Mouse (Mus musculus): ENCODE data around the gene Rora. TPM values are rescaled to one million over a fixed set of nuclear protein-coding genes. Genes with fewer than 3 reads are reported as not detected.

Gene Rora
- total and polyA plus RNA-seq, 2 experiments: 11.3 to 30.8 TPM

DNA sequence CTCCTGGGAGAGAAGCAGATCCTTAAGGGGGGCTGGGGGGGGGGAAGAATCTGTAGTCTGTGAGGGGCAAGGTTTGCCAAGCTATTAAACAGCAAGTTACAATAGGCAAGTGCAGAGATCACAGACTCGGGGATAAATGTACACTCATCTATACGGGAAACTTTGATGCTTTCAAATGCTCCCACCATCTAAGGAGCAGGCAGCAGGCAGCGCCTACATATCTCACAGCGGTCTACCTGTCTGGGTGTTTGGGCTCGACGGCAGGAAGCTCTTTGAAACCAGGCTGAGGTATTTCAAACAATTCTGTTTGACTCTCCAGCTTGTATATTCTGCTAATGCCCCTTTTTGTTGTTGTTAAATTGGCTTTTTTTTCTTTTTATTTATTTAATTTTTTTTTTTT, 457.1 kb downstream of the Rora start:
- WGBS: 38% methylated on average over 6 of the region's 6 CpGs
- peak overlapping the region; percentile 74 for H3K27ac ChIP-seq (replicated peaks; ENCODE audit: insufficient read depth, low read depth, low read length)

DNA sequence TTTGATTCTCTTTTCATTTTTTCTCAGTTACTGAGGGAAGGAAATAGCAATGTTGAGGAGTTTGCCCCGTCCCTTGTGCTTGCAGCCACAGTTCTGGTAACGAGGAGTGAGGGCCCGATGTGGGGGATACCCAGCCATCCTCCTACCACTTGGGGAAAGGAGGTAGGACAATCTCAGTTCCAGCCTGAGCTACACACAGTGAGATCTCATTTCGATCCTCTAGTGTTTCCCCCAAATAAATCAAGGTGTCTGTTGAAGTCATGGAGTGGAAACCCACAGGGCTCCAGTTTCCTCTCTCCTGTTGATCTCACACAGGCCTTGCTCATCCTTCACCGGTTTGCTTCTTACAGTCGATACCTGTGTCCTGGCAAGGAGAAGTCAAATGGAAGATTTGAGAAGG, 458.0 kb downstream of the Rora start:
- Histone ChIP-seq H3K4me1 (ENCODE audit: control insufficient read depth, insufficient read depth, low read length) (peaks cover 10% of the 10 kb centered on the region), H3K79me2 (ENCODE audit: control insufficient read depth, insufficient read depth, low read length) (no peaks in the 10 kb centered on the region)

More for the DNA sequence above, 457.1 kb downstream of the Rora start:
- peaks cover 13% of the 10 kb centered on the region for H3K4me1 ChIP-seq (ENCODE audit: control insufficient read depth, insufficient read depth, low read length)
- peak overlapping the region; percentile 55 for H3K9ac ChIP-seq (ENCODE audit: low read depth, low read length)
- no peaks in the 10 kb centered on the region for H3K27me3 ChIP-seq (ENCODE audit: control insufficient read depth, insufficient read depth, low read length)
- no peak overlapping the region for H3K4me3 ChIP-seq (ENCODE audit: insufficient read depth, low read depth, low read length)
- no peaks in the 10 kb centered on the region for H3K79me2 ChIP-seq (ENCODE audit: control insufficient read depth, insufficient read depth, low read length)
- TF ChIP-seq CTCF (IDR thresholded peaks at IDR 0.05; ENCODE audit: low read depth, low read length) (no peak), POLR2A (IDR thresholded peaks at IDR 0.05; ENCODE audit: extremely low read depth, insufficient read depth, low read length) (no peak)
- no peaks in the 10 kb centered on the region for H3K36me3 ChIP-seq (ENCODE audit: control insufficient read depth, insufficient read depth, low read length)
- DNase-seq (ENCODE audit: extremely low read depth, low read depth, low spot score): no peak

DNA sequence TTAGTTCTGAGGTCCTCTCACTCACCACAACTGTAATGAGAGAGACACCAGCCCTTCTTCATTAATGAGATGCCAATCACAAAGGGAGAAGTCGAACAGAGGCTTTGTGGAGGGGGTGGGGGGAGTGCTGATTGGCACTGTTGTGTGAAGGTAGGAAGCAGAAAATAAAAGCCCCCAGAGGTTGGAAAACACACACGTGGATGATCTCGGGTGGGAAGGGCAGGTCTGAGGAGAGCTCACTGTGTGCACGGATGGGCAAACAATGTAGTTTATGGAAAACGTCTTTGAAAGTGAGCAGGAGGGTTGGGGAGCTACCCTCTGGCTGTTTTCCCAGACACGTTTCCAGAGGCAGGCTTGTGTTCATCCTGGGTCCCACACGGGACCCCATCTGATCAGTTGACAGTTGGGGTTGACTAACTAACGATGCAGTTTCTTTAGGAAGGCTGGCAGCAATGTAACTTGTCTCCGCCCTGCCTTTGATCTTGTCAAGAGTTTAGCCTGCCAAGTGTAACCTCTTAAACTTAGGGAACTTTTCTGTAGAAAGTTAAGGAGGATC, 460.9 kb downstream of the Rora start:
- TF ChIP-seq CTCF (IDR thresholded peaks at IDR 0.05; ENCODE audit: low read depth, low read length) (no peak), POLR2A (IDR thresholded peaks at IDR 0.05; ENCODE audit: extremely low read depth, insufficient read depth, low read length) (no peak)
- peaks cover 7% of the 10 kb centered on the region for H3K4me1 ChIP-seq (ENCODE audit: control insufficient read depth, insufficient read depth, low read length)
- no peaks in the 10 kb centered on the region for H3K27me3 ChIP-seq (ENCODE audit: control insufficient read depth, insufficient read depth, low read length)
- no peaks in the 10 kb centered on the region for H3K79me2 ChIP-seq (ENCODE audit: control insufficient read depth, insufficient read depth, low read length)
- no peak for DNase-seq (ENCODE audit: extremely low read depth, low read depth, low spot score)
- H3K9ac ChIP-seq (ENCODE audit: low read depth, low read length): no peak overlapping the region
- no peaks in the 10 kb centered on the region for H3K36me3 ChIP-seq (ENCODE audit: control insufficient read depth, insufficient read depth, low read length)
- H3K27ac ChIP-seq (replicated peaks; ENCODE audit: insufficient read depth, low read depth, low read length): no peak overlapping the region
- no peak overlapping the region for H3K4me3 ChIP-seq (ENCODE audit: insufficient read depth, low read depth, low read length)
- WGBS: 75% methylated on average over 9 of the region's 9 CpGs

More for the DNA sequence above, 458.0 kb downstream of the Rora start:
- no peak for TF ChIP-seq POLR2A (IDR thresholded peaks at IDR 0.05; ENCODE audit: extremely low read depth, insufficient read depth, low read length)
- TF ChIP-seq CTCF (IDR thresholded peaks at IDR 0.05; ENCODE audit: low read depth, low read length): no peak
- Histone ChIP-seq H3K27me3 (ENCODE audit: control insufficient read depth, insufficient read depth, low read length) (no peaks in the 10 kb centered on the region), H3K27ac (replicated peaks; ENCODE audit: insufficient read depth, low read depth, low read length) (no peak overlapping the region), H3K36me3 (ENCODE audit: control insufficient read depth, insufficient read depth, low read length) (no peaks in the 10 kb centered on the region), H3K9ac (ENCODE audit: low read depth, low read length) (no peak overlapping the region), H3K4me3 (ENCODE audit: insufficient read depth, low read depth, low read length) (no peak overlapping the region)
- 91% methylated on average over 6 of the region's 6 CpGs for WGBS
- DNase-seq (ENCODE audit: extremely low read depth, low read depth, low spot score): no peak

DNA sequence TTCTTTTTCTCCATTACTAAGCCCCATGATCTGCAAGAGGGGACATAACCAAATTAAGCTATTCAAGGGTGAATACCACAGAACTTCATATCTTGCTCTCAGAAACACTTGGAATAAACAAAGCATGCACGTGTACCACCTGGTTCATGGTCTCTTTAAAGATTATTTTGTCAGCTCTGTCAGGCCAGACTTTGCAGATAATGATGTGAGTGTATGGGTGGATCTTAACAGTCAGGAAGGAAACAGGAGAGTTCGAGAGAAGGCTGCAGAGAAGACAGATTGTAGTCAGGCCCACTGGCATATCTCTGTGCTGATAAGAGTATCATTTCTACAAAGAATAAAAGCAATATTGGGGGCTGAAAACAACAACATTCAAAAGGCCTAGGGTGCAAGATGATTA, 463.2 kb downstream of the Rora start:
- H3K4me1 ChIP-seq (ENCODE audit: control insufficient read depth, insufficient read depth, low read length): no peaks in the 10 kb centered on the region
- no peak for DNase-seq (ENCODE audit: extremely low read depth, low read depth, low spot score)
- H3K9ac ChIP-seq (ENCODE audit: low read depth, low read length): no peak overlapping the region
- no peaks in the 10 kb centered on the region for H3K79me2 ChIP-seq (ENCODE audit: control insufficient read depth, insufficient read depth, low read length)
- H3K36me3 ChIP-seq (ENCODE audit: control insufficient read depth, insufficient read depth, low read length): no peaks in the 10 kb centered on the region
- no peak overlapping the region for H3K4me3 ChIP-seq (ENCODE audit: insufficient read depth, low read depth, low read length)
- H3K27me3 ChIP-seq (ENCODE audit: control insufficient read depth, insufficient read depth, low read length): no peaks in the 10 kb centered on the region
- WGBS: 72% methylated on average over 2 of the region's 2 CpGs
- TF ChIP-seq CTCF (IDR thresholded peaks at IDR 0.05; ENCODE audit: low read depth, low read length) (no peak), POLR2A (IDR thresholded peaks at IDR 0.05; ENCODE audit: extremely low read depth, insufficient read depth, low read length) (no peak)
- H3K27ac ChIP-seq (replicated peaks; ENCODE audit: insufficient read depth, low read depth, low read length): no peak overlapping the region

DNA sequence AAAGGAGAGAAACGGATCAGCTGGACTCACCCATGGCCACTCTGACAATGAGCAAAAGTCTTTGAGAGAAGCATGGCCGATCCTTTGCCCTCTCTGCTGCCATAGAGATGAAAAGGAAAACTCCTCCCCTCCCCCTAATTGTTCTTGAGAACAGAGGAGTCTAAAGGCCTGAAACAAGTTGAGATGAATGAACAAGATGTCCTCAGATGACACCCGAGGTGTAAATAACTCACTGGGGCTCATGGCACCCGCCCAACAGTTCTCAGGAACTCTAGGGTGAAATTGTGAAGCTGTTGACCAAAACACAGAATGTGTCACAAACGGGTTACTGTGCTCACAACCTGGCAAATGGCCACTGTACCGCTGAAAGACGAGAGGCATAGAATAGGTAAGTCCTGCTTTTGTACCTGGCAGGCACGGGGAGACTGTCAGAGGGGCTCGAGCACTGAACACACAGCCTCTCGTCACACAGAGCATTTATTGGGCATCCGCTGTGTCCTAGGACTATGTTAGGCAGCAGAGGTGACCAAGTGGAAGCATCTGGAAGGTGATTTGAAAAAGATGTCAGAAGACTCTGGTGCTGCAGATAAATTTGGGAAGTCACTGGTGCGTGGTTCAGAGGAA, 467.6 kb downstream of the Rora start:
- TF ChIP-seq CTCF (IDR thresholded peaks at IDR 0.05; ENCODE audit: low read depth, low read length): no peak
- TF ChIP-seq POLR2A (IDR thresholded peaks at IDR 0.05; ENCODE audit: extremely low read depth, insufficient read depth, low read length): no peak
- DNase-seq (ENCODE audit: extremely low read depth, low read depth, low spot score): peak; percentile 25
- 60% methylated on average over 12 of the region's 12 CpGs for WGBS

More for the DNA sequence above, 467.6 kb downstream of the Rora start:
- no peak overlapping the region for H3K27ac ChIP-seq (replicated peaks; ENCODE audit: insufficient read depth, low read depth, low read length)
- no peaks in the 10 kb centered on the region for H3K79me2 ChIP-seq (ENCODE audit: control insufficient read depth, insufficient read depth, low read length)
- no peak overlapping the region for H3K9ac ChIP-seq (ENCODE audit: low read depth, low read length)
- no peaks in the 10 kb centered on the region for H3K36me3 ChIP-seq (ENCODE audit: control insufficient read depth, insufficient read depth, low read length)
- H3K4me3 ChIP-seq (ENCODE audit: insufficient read depth, low read depth, low read length): no peak overlapping the region
- no peaks in the 10 kb centered on the region for H3K27me3 ChIP-seq (ENCODE audit: control insufficient read depth, insufficient read depth, low read length)
- no peaks in the 10 kb centered on the region for H3K4me1 ChIP-seq (ENCODE audit: control insufficient read depth, insufficient read depth, low read length)
